Mouse (Mus musculus): ENCODE results near the gene Slc25a44.
"Not testable (repeated sequence)": the region's sequence is repeated elsewhere in the genome, so short reads cannot be mapped to it uniquely, and the experiment has no call there.

The Slc25a44 gene

GRCm38 (mm10) chr3:88449395-88450023, 24.6 kb upstream of the Slc25a44 start:
- no peak for DNase-seq

GRCm38 (mm10) chr3:88448443-88448842, 23.5 kb upstream of the Slc25a44 start:
- no peak for DNase-seq

DNA sequence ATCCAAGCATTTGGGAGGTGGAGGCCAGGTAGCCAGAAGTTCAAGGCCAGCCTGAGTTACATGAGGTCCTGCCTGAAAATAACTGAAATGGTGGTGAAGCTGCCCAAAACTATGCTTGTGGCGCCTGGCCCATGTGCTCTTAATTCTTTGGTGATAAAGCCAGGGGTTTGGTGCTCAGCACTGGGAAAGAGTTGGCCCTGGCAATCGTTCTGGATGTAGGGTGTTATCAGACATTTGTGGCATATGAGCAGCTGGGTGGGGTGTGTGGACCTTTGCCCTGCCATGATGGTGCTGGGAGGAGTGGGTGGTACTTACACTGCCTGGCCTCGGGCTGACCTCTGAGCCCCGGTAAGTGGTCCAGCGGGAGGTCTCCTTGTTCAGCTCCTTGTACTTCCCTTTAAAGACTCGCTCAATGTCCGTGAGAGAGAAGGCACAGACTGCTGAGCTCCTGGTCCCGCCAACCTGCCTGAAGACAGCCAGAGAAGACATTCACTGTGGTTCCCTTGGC, 22.8 kb upstream of the Slc25a44 start:
- DNase-seq, result no peak

- DNase-seq, result no peak
Measured at GRCm38 (mm10) chr3:88446471-88447123, 21.7 kb upstream of the Slc25a44 start.

DNA sequence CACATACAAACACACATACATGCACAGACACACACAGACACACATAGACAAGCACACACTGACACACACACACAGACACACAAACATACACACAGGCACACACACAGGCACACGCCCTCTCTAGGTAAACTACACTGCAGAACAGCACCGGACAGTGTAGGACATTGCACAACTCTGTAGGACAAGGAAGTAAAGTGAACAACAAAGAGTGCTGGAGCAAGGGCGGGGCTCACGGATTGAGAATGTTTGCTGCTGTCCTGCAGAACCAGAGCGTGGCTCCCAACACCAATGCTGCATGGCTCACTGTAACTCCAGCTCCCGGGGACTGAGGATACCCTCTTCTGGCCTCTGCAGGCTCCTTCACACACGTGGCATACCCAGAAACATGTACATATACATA, 17.9 kb upstream of the Slc25a44 start:
- no peak for DNase-seq

DNA sequence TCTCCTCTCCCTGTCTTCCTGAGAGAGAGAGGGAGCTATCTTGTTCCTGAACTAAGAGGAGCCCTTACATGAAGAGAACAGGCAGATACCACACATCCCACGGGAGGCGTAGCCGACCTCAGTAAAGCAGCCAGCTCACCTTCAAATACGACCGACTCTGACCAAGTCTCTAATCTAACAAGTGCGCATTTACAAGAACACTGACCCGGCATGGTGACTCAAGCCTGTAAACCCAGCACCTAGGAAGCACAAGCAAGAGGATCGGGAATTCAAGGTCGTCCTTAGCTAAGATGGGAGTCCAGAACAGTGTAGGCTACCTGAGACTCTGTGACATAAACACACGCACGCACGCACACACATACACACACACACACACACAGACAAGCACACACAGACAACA, 17.5 kb upstream of the Slc25a44 start:
- no peak for DNase-seq

- DNase-seq, result peak; percentile 70
Measured at GRCm38 (mm10) chr3:88440500-88441381, 15.8 kb upstream of the Slc25a44 start.

DNA sequence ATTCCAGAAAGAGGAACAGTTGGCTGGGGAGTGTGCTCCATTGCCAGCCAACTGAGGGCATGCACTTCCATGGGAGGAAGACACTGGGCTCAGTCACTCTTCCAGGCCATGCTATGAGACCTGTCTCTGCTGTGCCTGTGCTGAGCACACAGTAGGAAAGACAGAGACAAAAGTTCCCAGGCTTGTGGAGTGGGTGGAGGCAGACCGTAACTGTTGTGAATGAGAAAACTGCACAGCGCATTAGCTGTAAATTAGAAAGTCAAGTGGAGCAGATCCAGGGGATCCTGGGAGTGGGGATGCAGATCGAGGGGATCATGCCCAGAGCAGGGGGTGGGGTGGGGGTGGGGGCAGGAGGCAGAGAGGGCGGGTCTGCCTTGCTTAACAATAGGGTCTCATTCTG, 14.6 kb upstream of the Slc25a44 start:
- no peak for DNase-seq

- peak; percentile 69 for DNase-seq
Measured at GRCm38 (mm10) chr3:88437454-88437853, 12.5 kb upstream of the Slc25a44 start.

DNA sequence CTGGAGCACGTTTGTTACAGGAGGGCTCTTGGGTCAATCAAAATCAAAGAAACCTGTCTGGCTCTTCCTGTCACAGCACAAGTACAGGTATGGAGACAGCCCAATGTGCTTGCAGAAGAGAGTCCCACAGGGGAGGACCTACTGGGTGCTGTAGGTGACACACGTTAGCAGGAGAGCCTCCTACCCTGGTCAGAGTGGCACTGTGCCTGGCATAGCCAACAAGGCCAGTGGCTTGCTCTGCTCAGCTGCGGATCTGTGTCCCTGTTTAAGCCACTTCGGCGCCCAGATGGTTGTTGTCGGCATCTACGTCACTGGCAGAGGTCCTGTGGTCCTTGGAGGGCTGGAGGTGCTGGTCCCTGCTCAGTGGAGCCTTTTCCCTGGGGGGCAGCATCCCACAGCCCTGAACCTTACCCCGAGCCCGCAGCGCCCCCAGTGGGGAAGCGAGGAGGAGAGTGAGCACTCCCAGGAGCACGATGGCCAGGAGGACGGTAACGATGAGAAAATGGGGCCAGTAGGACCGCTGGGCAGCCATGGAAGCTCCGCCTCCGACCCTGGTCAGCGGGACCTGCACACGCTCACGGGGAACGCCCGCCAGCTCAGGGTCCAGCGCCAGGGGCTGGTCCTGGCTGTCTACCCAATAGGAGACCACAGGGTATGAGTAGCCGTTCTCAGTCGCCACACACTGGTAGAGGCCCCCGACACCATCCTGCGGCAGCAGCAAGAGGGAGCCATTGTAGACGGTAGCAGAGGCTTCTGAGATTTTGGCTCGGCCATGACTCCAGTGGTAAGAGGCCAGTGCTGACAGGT, 11.7 kb upstream of the Slc25a44 start:
- peak; percentile 40 for DNase-seq

DNA sequence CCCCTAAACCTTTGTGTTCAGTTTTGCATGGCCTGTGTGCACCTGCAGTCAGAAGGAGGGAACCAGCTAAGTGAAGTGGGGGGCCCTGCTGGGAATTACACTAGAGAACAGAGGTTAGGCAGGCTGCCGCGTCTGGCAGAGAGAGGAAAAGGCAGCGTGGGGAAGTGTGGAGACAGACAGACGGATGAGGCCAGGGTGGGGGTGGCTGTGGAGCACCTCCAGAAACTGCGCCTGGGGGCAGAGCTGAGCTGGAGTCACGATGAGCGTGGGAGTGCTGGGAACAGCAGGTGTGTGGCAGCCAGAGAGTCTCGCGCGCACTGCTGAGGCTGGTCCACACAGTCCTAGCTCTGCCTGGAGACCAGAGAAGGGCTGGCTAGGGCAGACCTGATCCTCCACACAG, 10.6 kb upstream of the Slc25a44 start:
- DNase-seq, result no peak

- DNase-seq, result not testable (repeated sequence)
Measured at GRCm38 (mm10) chr3:88428639-88429038, 3.7 kb upstream of the Slc25a44 start.

GRCm38 (mm10) chr3:88427342-88427905, 2.5 kb upstream of the Slc25a44 start:
- no peak for DNase-seq

GRCm38 (mm10) chr3:88425708-88426420, 925 bp upstream of the Slc25a44 start:
- peak; percentile 54 for DNase-seq

DNA sequence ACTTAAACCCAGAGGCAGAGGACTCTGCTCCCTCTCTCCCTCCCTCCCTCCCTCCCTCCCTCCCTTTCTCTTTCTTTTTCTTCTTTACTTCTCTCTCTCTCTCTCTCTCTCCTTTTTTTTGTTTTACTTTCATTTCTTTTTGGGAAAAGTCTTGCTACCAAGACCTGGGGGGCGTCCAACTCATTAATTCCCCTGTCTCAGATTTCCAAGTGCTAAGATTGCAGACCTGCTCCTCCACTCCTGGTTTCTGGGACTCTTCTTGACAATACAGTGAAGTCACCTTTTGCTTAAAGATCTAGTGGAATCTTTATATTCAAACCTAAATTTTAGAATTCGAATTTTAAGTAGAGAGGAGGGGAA, 371 bp upstream of the Slc25a44 start:
- no peak for DNase-seq

DNA sequence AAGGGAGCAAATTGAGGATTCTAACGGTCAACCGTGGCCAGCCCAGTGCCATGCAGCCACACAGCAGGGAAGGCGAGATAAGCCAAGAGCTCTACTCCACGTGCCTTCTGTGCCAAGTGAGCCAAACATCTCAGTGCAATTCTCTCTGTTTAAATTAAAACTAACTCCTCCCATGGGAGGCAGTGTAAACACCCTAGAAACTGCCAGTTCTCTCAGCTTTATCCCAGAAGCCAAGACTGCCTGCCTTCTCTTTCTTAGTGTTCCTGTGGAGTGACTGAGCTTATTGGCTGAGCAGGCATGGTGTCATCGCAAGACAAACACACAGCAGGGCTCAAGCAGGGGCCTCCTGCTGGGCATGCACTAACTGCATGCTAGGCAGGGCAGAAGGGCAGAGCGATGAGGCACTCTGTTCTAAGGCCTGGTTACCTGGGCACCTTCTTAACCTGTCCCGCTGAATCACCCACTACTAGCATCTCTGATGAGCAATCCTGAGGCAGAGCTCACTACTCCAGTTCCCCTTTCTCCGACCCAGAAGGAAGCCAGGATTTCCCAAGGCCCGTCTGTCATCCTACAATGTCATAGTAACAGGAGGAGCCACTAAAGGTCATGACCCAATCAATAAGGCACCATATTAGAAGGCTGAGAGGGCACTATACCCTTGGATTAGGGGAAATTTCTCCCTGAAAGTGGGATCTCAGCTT, 2.8 kb downstream of the Slc25a44 start:
- DNase-seq, result peak; percentile 67

DNA sequence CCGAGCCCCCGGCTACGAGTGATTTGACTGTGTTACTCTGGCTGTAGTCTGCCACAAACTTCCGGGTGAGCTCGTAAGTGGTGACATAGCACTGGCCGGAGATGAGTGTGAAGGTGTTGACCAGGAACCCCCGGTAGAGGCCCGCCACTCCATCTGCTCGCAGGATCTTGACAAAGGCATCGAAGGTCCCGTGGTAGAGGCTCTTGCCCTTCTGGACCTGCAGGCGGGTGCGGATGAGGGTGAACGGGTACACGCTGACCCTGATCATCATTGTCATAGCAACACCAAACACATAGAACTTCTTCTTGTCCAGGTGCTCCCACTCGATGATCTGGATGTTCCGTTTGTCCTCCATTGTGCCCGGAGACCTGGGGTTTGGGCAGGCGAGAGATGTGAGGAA, 4.2 kb downstream of the Slc25a44 start:
- DNase-seq, result no peak

DNA sequence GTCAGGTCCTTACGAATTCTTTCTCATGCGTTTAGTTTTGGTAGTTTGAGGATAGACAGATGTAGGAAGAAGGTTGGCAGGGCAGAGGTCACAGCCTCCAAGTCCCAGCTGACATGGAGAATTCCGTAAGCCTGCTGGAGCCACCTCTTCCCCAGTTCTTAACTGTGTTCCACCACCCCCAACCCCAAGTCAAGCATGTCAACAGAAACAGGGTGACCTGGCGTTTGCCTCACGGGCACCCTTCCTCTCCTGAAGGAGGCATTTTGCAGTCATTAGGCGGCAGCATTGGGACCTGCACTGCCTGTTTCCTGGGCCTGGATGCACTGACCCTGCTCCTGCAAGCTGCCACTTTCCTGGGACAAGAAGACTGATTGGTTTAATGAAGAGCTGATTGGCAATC, 6.9 kb downstream of the Slc25a44 start:
- no peak for DNase-seq

GRCm38 (mm10) chr3:88415668-88416067, 9.3 kb downstream of the Slc25a44 start:
- DNase-seq, result no peak

DNA sequence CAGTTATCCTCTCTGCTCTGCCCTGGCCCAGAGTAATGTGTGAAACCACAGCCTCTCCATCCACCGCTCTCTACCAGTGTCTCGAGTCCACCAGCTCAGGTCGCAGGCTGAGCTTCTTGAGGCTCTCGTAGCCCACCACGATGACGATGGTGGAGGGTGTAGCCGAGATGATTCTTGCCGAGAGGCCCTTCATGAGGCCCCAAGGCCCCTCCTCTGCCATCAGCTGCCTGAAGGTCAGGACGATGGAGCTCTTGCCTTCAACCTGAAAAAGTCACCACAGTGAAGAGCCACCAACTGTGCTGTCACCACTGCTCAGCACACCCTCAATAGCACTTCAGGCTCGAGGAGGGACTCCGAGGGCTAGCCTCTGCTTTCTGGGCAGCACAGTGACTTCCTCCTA, 12.3 kb downstream of the Slc25a44 start:
- no peak for DNase-seq

- DNase-seq, result no peak
Measured at GRCm38 (mm10) chr3:88411681-88412080, 13.3 kb downstream of the Slc25a44 start.
